Mouse (Mus musculus): ENCODE results near the gene Blm. TPM values are rescaled to one million over a fixed set of nuclear protein-coding genes. Genes with fewer than 3 reads are reported as not detected.

Blm gene
- polyA plus RNA-seq, 1 experiment from 2014 or later = 51.8 TPM

GRCm38 (mm10) chr7:80468851-80469250 is 66.1 kb downstream of the Blm start:
- H3K27me3 ChIP-seq (ENCODE audit: control insufficient read depth, insufficient read depth, low read length) = no peaks in the 10 kb centered on the region
- no peak overlapping the region for H3K4me3 ChIP-seq (ENCODE audit: low read depth, low read length)
- ATAC-seq (ENCODE audit: insufficient number of reproducible peaks, low FRiP score, low TSS enrichment, low read depth) = no peak
- no peak for DNase-seq (ENCODE audit: low spot score)
- no peak overlapping the region for H3K27ac ChIP-seq (replicated peaks; ENCODE audit: low read depth, low read length)
- 94% methylated on average over 2 of the region's 2 CpGs for WGBS
- no peaks in the 10 kb centered on the region for H3K9me3 ChIP-seq (ENCODE audit: control insufficient read depth, low read length)
- peaks cover 7% of the 10 kb centered on the region; the same call in 1 of the 2 replicates for H3K36me3 ChIP-seq (ENCODE audit: control insufficient read depth, insufficient read depth, low read length)
- no peak overlapping the region for H3K4me2 ChIP-seq (ENCODE audit: low read depth, severe bottlenecking)
- no peak overlapping the region for H3K9ac ChIP-seq (ENCODE audit: low read length)
- no peaks in the 10 kb centered on the region for H3K4me1 ChIP-seq (ENCODE audit: control insufficient read depth, insufficient read depth, low read length)

- 91% methylated on average over 2 of the region's 2 CpGs for WGBS
- peaks cover 7% of the 10 kb centered on the region; the same call in 1 of the 2 replicates for H3K36me3 ChIP-seq (ENCODE audit: control insufficient read depth, insufficient read depth, low read length)
Measured at GRCm38 (mm10) chr7:80467334-80467733, 67.6 kb downstream of the Blm start.

DNA sequence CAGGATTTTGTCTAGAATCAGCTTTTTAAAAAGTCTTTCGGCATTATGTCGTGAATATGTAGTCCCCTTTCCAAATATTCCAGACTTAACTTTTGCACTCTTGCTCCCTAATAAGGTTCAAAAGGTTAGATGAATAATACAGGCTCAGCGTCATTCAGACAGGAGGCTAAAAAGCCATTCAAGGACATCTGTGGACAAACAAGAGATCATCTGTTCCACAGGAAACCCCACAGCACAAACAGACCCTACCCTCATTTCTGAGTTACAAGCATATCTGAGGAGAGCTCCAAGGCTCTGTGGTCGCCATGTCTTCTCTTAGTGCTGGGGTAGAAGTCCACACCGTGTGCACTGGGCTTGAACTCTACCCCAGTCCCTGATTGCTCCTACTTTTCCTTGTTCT is 70.1 kb downstream of the Blm start:
- H3K27me3 ChIP-seq (ENCODE audit: control insufficient read depth, insufficient read depth, low read length) = no peaks in the 10 kb centered on the region
- no peak overlapping the region for H3K9ac ChIP-seq (ENCODE audit: low read length)
- no peak for ATAC-seq (ENCODE audit: insufficient number of reproducible peaks, low FRiP score, low TSS enrichment, low read depth)
- H3K4me1 ChIP-seq (ENCODE audit: control insufficient read depth, insufficient read depth, low read length) = no peaks in the 10 kb centered on the region
- no peak overlapping the region for H3K4me2 ChIP-seq (ENCODE audit: low read depth, severe bottlenecking)
- WGBS = 94% methylated on average over 5 of the region's 5 CpGs
- DNase-seq (ENCODE audit: low spot score) = no peak
- H3K27ac ChIP-seq (replicated peaks; ENCODE audit: low read depth, low read length) = no peak overlapping the region
- H3K4me3 ChIP-seq (ENCODE audit: low read depth, low read length) = no peak overlapping the region
- H3K9me3 ChIP-seq (ENCODE audit: control insufficient read depth, low read length) = no peaks in the 10 kb centered on the region
- peaks cover 11% of the 10 kb centered on the region; the same call in 1 of the 2 replicates for H3K36me3 ChIP-seq (ENCODE audit: control insufficient read depth, insufficient read depth, low read length)

More at GRCm38 (mm10) chr7:80467334-80467733, 67.6 kb downstream of the Blm start:
- no peaks in the 10 kb centered on the region for H3K9me3 ChIP-seq (ENCODE audit: control insufficient read depth, low read length)
- DNase-seq (ENCODE audit: low spot score) (no peak), ATAC-seq (ENCODE audit: insufficient number of reproducible peaks, low FRiP score, low TSS enrichment, low read depth) (no peak)
- H3K4me3 ChIP-seq (ENCODE audit: low read depth, low read length) = no peak overlapping the region
- no peak overlapping the region for H3K27ac ChIP-seq (replicated peaks; ENCODE audit: low read depth, low read length)
- no peaks in the 10 kb centered on the region for H3K4me1 ChIP-seq (ENCODE audit: control insufficient read depth, insufficient read depth, low read length)
- H3K4me2 ChIP-seq (ENCODE audit: low read depth, severe bottlenecking) = no peak overlapping the region
- no peaks in the 10 kb centered on the region for H3K27me3 ChIP-seq (ENCODE audit: control insufficient read depth, insufficient read depth, low read length)
- H3K9ac ChIP-seq (ENCODE audit: low read length) = no peak overlapping the region

- Histone ChIP-seq H3K27me3 (ENCODE audit: control insufficient read depth, insufficient read depth, low read length) (no peaks in the 10 kb centered on the region), H3K36me3 (ENCODE audit: control insufficient read depth, insufficient read depth, low read length) (peaks cover 10% of the 10 kb centered on the region; the same call in 1 of the 2 replicates), H3K27ac (replicated peaks; ENCODE audit: low read depth, low read length) (no peak overlapping the region), H3K9ac (ENCODE audit: low read length) (no peak overlapping the region), H3K9me3 (ENCODE audit: control insufficient read depth, low read length) (no peaks in the 10 kb centered on the region), H3K4me3 (ENCODE audit: low read depth, low read length) (no peak overlapping the region), H3K4me1 (ENCODE audit: control insufficient read depth, insufficient read depth, low read length) (no peaks in the 10 kb centered on the region), H3K4me2 (ENCODE audit: low read depth, severe bottlenecking) (no peak overlapping the region)
- 85% methylated on average over 7 of the region's 7 CpGs for WGBS
- ATAC-seq (ENCODE audit: insufficient number of reproducible peaks, low FRiP score, low TSS enrichment, low read depth) (no peak), DNase-seq (ENCODE audit: low spot score) (no peak)
Measured at GRCm38 (mm10) chr7:80461891-80462290, 73.0 kb downstream of the Blm start.

DNA sequence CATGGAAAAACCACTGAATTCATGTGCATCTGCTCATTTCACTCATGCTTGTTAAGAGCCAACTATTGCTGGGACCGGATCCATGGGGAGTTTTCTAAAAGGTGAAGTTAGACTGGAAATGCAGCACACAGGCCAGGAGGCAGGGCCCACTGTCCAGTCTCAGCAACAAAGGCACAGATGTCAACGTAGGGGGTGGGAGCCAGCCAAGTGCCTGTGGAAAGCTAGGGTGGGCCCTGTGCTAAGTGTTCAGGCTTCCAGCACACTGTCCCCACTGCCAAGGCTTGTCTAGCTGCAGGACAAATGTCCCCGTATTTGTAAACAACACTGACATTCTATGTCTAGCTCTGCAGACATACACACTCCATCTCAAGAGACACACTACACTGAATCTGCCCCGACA is 74.0 kb downstream of the Blm start:
- Histone ChIP-seq H3K4me3 (ENCODE audit: low read depth, low read length) (no peak overlapping the region), H3K4me2 (ENCODE audit: low read depth, severe bottlenecking) (no peak overlapping the region), H3K27ac (replicated peaks; ENCODE audit: low read depth, low read length) (no peak overlapping the region), H3K9me3 (ENCODE audit: control insufficient read depth, low read length) (no peaks in the 10 kb centered on the region), H3K36me3 (ENCODE audit: control insufficient read depth, insufficient read depth, low read length) (peaks cover 9% of the 10 kb centered on the region; the same call in 1 of the 2 replicates), H3K27me3 (ENCODE audit: control insufficient read depth, insufficient read depth, low read length) (no peaks in the 10 kb centered on the region), H3K4me1 (ENCODE audit: control insufficient read depth, insufficient read depth, low read length) (no peaks in the 10 kb centered on the region), H3K9ac (ENCODE audit: low read length) (no peak overlapping the region)
- no peak for ATAC-seq (ENCODE audit: insufficient number of reproducible peaks, low FRiP score, low TSS enrichment, low read depth)
- WGBS = 92% methylated on average over 4 of the region's 4 CpGs
- no peak for DNase-seq (ENCODE audit: low spot score)

- H3K4me3 ChIP-seq (ENCODE audit: low read depth, low read length) = no peak overlapping the region
- H3K36me3 ChIP-seq (ENCODE audit: control insufficient read depth, insufficient read depth, low read length) = peaks cover 9% of the 10 kb centered on the region; the same call in 1 of the 2 replicates
- DNase-seq (ENCODE audit: low spot score) = no peak
- no peak overlapping the region for H3K9ac ChIP-seq (ENCODE audit: low read length)
- H3K27ac ChIP-seq (replicated peaks; ENCODE audit: low read depth, low read length) = no peak overlapping the region
- no peak overlapping the region for H3K4me2 ChIP-seq (ENCODE audit: low read depth, severe bottlenecking)
- H3K27me3 ChIP-seq (ENCODE audit: control insufficient read depth, insufficient read depth, low read length) = no peaks in the 10 kb centered on the region
- no peak for ATAC-seq (ENCODE audit: insufficient number of reproducible peaks, low FRiP score, low TSS enrichment, low read depth)
- no peaks in the 10 kb centered on the region for H3K9me3 ChIP-seq (ENCODE audit: control insufficient read depth, low read length)
- no peaks in the 10 kb centered on the region for H3K4me1 ChIP-seq (ENCODE audit: control insufficient read depth, insufficient read depth, low read length)
- 90% methylated on average over 5 of the region's 5 CpGs for WGBS
Measured at GRCm38 (mm10) chr7:80460199-80460598, 74.7 kb downstream of the Blm start.

DNA sequence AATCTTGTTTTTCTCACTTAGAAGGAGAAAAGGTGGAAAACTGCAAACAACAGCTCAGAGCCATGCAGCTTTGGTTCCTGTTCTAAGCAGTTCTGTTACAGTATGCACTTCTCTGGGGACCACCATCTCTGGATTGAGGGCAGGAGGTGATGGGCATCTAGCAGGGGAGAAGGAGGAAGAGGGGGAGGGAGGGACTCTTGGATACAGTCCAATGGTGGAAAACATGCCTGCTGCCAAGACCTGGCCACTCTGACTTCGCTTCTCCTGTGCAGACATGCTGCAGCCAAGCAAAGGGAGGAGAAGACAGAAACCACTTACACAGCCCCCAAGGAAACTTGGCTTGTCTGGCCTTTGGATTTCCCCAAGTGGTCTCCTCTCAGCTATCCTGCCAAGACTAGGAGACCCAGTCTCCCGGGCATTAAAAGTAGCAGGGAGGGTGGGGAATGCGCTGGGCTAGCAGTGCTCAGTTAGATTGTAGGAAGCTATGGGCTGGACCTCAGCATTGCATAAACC is 77.0 kb downstream of the Blm start:
- no peak for DNase-seq (ENCODE audit: low spot score)
- no peak overlapping the region for H3K27ac ChIP-seq (replicated peaks; ENCODE audit: low read depth, low read length)
- H3K4me1 ChIP-seq (ENCODE audit: control insufficient read depth, insufficient read depth, low read length) = no peaks in the 10 kb centered on the region
- H3K9me3 ChIP-seq (ENCODE audit: control insufficient read depth, low read length) = no peaks in the 10 kb centered on the region
- H3K9ac ChIP-seq (ENCODE audit: low read length) = no peak overlapping the region
- H3K4me2 ChIP-seq (ENCODE audit: low read depth, severe bottlenecking) = no peak overlapping the region
- no peak for ATAC-seq (ENCODE audit: insufficient number of reproducible peaks, low FRiP score, low TSS enrichment, low read depth)
- no peaks in the 10 kb centered on the region for H3K27me3 ChIP-seq (ENCODE audit: control insufficient read depth, insufficient read depth, low read length)
- H3K4me3 ChIP-seq (ENCODE audit: low read depth, low read length) = no peak overlapping the region
- H3K36me3 ChIP-seq (ENCODE audit: control insufficient read depth, insufficient read depth, low read length) = peaks cover 9% of the 10 kb centered on the region; the same call in 1 of the 2 replicates
- 84% methylated on average over 3 of the region's 3 CpGs for WGBS

DNA sequence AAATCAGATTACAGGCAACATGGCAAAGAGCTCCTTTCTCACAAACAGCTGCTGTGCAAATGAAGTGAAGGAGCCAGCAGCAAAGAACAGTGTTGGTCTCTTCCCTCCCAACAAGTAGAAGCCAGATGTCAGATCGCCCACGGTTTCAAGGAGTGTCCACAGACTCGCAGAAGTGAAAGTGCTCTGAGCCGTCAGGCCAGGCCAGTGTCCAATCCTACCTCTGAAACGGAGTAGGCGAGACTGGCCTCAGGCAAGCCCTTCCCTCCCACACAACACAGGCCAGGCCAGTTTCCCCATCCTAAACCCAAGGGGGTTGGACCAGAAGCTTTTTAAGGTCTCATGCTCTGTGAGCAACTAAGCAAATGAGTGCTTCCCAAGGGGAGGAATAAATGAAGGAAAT is 77.7 kb downstream of the Blm start:
- no peak overlapping the region for H3K27ac ChIP-seq (replicated peaks; ENCODE audit: low read depth, low read length)

GRCm38 (mm10) chr7:80456327-80456726 is 78.6 kb downstream of the Blm start:
- Histone ChIP-seq H3K9me3 (ENCODE audit: control insufficient read depth, low read length) (no peaks in the 10 kb centered on the region), H3K4me3 (ENCODE audit: low read depth, low read length) (no peak overlapping the region), H3K9ac (ENCODE audit: low read length) (no peak overlapping the region), H3K36me3 (ENCODE audit: control insufficient read depth, insufficient read depth, low read length) (peaks cover 9% of the 10 kb centered on the region; the same call in 1 of the 2 replicates), H3K27ac (replicated peaks; ENCODE audit: low read depth, low read length) (no peak overlapping the region), H3K4me2 (ENCODE audit: low read depth, severe bottlenecking) (no peak overlapping the region), H3K27me3 (ENCODE audit: control insufficient read depth, insufficient read depth, low read length) (no peaks in the 10 kb centered on the region), H3K4me1 (ENCODE audit: control insufficient read depth, insufficient read depth, low read length) (no peaks in the 10 kb centered on the region)
- DNase-seq (ENCODE audit: low spot score) = no peak
- 84% methylated on average over 6 of the region's 6 CpGs for WGBS
- no peak for ATAC-seq (ENCODE audit: insufficient number of reproducible peaks, low FRiP score, low TSS enrichment, low read depth)

More for the DNA sequence above, 77.7 kb downstream of the Blm start:
- Histone ChIP-seq H3K4me2 (ENCODE audit: low read depth, severe bottlenecking) (no peak overlapping the region), H3K9ac (ENCODE audit: low read length) (no peak overlapping the region), H3K9me3 (ENCODE audit: control insufficient read depth, low read length) (no peaks in the 10 kb centered on the region), H3K36me3 (ENCODE audit: control insufficient read depth, insufficient read depth, low read length) (peaks cover 9% of the 10 kb centered on the region; the same call in 1 of the 2 replicates), H3K4me1 (ENCODE audit: control insufficient read depth, insufficient read depth, low read length) (no peaks in the 10 kb centered on the region), H3K4me3 (ENCODE audit: low read depth, low read length) (no peak overlapping the region), H3K27me3 (ENCODE audit: control insufficient read depth, insufficient read depth, low read length) (no peaks in the 10 kb centered on the region)
- WGBS = 75% methylated on average over 6 of the region's 6 CpGs
- no peak for ATAC-seq (ENCODE audit: insufficient number of reproducible peaks, low FRiP score, low TSS enrichment, low read depth)
- no peak for DNase-seq (ENCODE audit: low spot score)
